Mouse (Mus musculus) midbrain, embryonic 15.5 days (tissue): ENCODE measurements at regions not wholly inside any gene's neighbourhood (a gene's known extent, or its start where the extent isn't known, plus 50 kb on each side); places are given as distances from the start of the nearest gene placed in this dataset.

Source experiments
- ATAC-seq: fragments of 200-750 bp; cut with Nextera tagmentation; replicated peaks from 2 replicates; pipeline ENCODE4 v1.8.0; 2017; ENCODE audit warnings: moderate TSS enrichment
- H3K27ac ChIP-seq: fragments of 300-500 bp; sonication (generic); 2 replicates; pipeline ENCODE4 v1.5.1; 2015; ENCODE audit warnings: mild to moderate bottlenecking, inconsistent platforms
- H3K27me3 ChIP-seq: fragments of 300-500 bp; sonication (generic); replicated peaks from 2 replicates; pipeline ENCODE4 v1.6.1; 2015; ENCODE audit warnings: inconsistent platforms
- H3K36me3 ChIP-seq: fragments of 300-500 bp; sonication (generic); replicated peaks from 2 replicates; pipeline ENCODE4 v1.6.1; 2015; ENCODE audit warnings: inconsistent platforms
- H3K4me1 ChIP-seq: fragments of 300-500 bp; sonication (generic); 2 replicates; pipeline ENCODE4 v1.6.1; 2015; ENCODE audit warnings: inconsistent platforms
- H3K4me2 ChIP-seq: fragments of 300-500 bp; sonication (generic); 2 replicates; pipeline ENCODE4 v1.6.1; 2015; ENCODE audit warnings: inconsistent platforms, mild to moderate bottlenecking, moderate library complexity
- H3K4me3 ChIP-seq: fragments of 300-500 bp; sonication (generic); 2 replicates; pipeline ENCODE4 v1.5.1; 2015; ENCODE audit warnings: mild to moderate bottlenecking, inconsistent platforms
- H3K9ac ChIP-seq: fragments of 300-500 bp; sonication (generic); 2 replicates; pipeline ENCODE4 v1.6.1; 2015; ENCODE audit warnings: mild to moderate bottlenecking, inconsistent platforms
- H3K9me3 ChIP-seq: fragments of 300-500 bp; sonication (generic); 2 replicates; pipeline ENCODE4 v1.6.1; 2016; ENCODE audit warnings: inconsistent platforms
- WGBS: fragments of 180-500 bp; shearing (Covaris S2); methylation state at CpG from one replicate; pipeline ENCODE4 v1.1.7; 2015; ENCODE audit warnings: mixed read lengths; 5-methylcytosine and 5-hydroxymethylcytosine counted together

DNA sequence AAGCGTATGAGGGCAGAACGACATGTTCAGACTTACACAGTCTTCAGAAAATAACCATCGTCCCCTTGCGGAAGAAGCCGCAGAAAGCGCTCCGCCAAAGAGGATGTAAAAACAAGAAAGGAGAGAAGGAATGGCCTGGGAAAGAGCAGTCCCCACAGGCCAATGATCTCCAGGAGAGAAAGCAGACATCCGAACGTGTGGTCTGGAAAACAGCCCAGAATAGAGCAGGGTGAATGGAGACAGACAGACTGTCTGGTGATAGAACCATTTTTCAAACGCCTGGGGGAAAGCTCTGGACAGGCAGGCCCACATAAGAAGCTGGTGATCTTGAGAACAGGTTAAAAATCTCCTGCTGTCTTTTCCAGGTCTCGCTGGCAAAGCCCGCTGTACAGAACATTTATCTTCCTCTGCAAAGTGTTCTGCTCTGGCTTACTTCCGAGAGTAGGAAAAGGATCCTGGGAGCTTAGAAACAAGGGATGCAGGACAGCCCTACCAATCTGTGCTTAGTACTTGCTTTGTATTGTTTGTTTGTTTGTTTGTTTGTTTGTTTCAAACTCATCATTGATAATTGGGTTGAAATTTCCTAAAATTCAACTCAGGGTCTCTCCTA lies 82.7 kb upstream of the Ift57 start:
- Histone ChIP-seq H3K4me3 (no peak overlapping the region), H3K4me2 (no peak overlapping the region), H3K27me3 (no peaks in the 10 kb centered on the region), H3K9me3 (no peaks in the 10 kb centered on the region), H3K27ac (no peak overlapping the region), H3K36me3 (no peaks in the 10 kb centered on the region), H3K9ac (no peak overlapping the region), H3K4me1 (no peaks in the 10 kb centered on the region)
- WGBS = 80% methylated on average over 13 of the region's 13 CpGs
- ATAC-seq = no peak

- H3K9me3 ChIP-seq = no peaks in the 10 kb centered on the region
- no peak overlapping the region for H3K27ac ChIP-seq
- no peak for ATAC-seq
- H3K4me2 ChIP-seq = no peak overlapping the region
- H3K4me3 ChIP-seq = no peak overlapping the region
- no peaks in the 10 kb centered on the region for H3K27me3 ChIP-seq
- H3K9ac ChIP-seq = no peak overlapping the region
- 94% methylated on average over 5 of the region's 5 CpGs for WGBS
- H3K36me3 ChIP-seq = no peaks in the 10 kb centered on the region
- H3K4me1 ChIP-seq = no peaks in the 10 kb centered on the region
These were observed 65.5 kb upstream of the Ift57 start for GRCm38 (mm10) chr16:49633502-49633901.

DNA sequence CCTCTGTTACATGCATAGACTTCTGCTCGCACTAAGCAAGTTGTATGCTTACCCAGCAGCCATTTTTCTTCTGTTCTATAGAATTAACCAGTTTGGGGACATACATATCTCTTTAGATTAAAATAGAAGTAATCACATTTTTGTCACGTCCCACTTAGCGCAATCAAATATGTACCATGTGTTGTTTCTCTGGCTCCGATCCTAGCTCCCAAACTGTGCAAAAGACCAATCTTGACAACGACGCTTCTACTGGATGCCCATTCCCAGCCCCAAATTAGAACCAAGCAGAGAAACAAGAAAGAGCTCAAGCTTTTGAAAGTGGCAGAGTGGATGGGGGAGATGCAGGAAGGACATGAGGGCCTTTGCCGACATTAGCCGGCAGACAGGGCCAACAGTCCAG lies 63.5 kb upstream of the Ift57 start:
- Histone ChIP-seq H3K36me3 (no peaks in the 10 kb centered on the region), H3K27me3 (no peaks in the 10 kb centered on the region), H3K9me3 (no peaks in the 10 kb centered on the region), H3K4me2 (no peak overlapping the region), H3K4me1 (no peaks in the 10 kb centered on the region), H3K27ac (no peak overlapping the region), H3K4me3 (no peak overlapping the region), H3K9ac (no peak overlapping the region)
- ATAC-seq = no peak
- WGBS = 95% methylated on average over 8 of the region's 8 CpGs

DNA sequence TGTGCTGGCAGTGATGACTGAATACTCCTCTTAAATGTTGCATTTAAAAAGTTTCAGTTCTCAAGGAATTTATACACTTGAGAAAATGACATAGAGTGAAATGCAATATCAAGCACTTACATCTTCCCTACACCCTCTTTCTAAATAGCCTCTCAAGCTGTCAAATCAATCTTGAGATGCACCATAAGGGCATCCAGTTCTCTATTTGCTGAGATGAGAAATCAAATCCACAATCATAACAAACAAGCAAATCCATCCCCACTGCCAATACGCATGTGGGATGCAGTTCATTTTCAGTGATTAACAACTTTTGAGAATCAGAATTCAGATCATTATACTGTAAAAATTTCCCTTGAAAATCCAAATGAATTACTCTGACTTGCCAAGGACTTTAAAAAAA lies 62.6 kb upstream of the Ift57 start:
- H3K9ac ChIP-seq = no peak overlapping the region
- H3K4me2 ChIP-seq = no peak overlapping the region
- H3K4me3 ChIP-seq = no peak overlapping the region
- 90% methylated on average over 1 of the region's 1 CpGs for WGBS
- no peak for ATAC-seq
- no peak overlapping the region for H3K27ac ChIP-seq
- no peaks in the 10 kb centered on the region for H3K9me3 ChIP-seq
- no peaks in the 10 kb centered on the region for H3K4me1 ChIP-seq
- no peaks in the 10 kb centered on the region for H3K36me3 ChIP-seq
- H3K27me3 ChIP-seq = no peaks in the 10 kb centered on the region

DNA sequence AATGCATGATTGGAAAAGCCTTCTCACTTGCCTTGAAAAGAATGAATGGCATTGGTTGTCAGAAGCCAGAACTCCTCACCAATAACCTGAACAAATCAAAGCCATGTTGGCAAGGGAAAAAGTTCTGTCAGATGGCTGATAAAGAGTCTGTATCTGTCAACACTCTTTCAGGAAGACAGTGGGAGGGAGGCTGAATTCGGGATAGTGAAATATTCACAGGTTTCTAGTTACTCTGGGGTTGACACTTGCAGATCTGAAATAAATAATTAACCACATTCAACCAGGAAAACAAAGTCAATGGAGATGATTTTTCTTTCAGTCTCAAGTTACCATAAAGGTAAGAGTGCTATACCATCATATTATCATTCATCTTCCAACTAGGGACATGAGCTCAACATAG lies 56.3 kb upstream of the Ift57 start:
- no peak overlapping the region for H3K4me2 ChIP-seq
- ATAC-seq = no peak
- no peaks in the 10 kb centered on the region for H3K36me3 ChIP-seq
- no peaks in the 10 kb centered on the region for H3K4me1 ChIP-seq
- H3K9me3 ChIP-seq = no peaks in the 10 kb centered on the region
- no peak overlapping the region for H3K27ac ChIP-seq
- no peak overlapping the region for H3K4me3 ChIP-seq
- no peaks in the 10 kb centered on the region for H3K27me3 ChIP-seq
- WGBS = 74% methylated on average over 1 of the region's 1 CpGs
- no peak overlapping the region for H3K9ac ChIP-seq

GRCm38 (mm10) chr16:49644416-49644815 lies 54.6 kb upstream of the Ift57 start:
- Histone ChIP-seq H3K4me2 (no peak overlapping the region), H3K4me3 (no peak overlapping the region), H3K27me3 (no peaks in the 10 kb centered on the region), H3K36me3 (no peaks in the 10 kb centered on the region), H3K27ac (no peak overlapping the region), H3K9me3 (no peaks in the 10 kb centered on the region), H3K4me1 (no peaks in the 10 kb centered on the region), H3K9ac (no peak overlapping the region)
- 94% methylated on average over 1 of the region's 1 CpGs for WGBS
- ATAC-seq = no peak

DNA sequence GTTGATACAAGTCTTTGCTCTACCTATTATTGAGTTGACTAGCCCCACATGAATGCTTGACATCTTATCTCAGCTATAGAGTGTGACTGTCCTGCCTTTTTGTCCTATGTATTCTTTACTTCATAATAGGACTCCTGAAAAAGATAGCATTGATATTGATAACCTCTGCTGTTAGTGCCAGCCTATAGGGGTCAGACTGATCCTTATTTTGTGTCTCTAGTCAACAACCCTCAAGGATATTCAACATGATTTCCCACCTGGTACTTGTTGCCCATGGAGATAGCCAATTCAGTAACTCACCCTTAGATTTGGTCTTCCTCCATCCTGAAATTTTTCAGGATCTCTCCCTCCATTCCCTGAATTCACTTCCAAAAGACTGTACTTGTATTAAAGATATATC lies 52.6 kb upstream of the Ift57 start:
- no peak overlapping the region for H3K27ac ChIP-seq
- H3K36me3 ChIP-seq = no peaks in the 10 kb centered on the region
- no peak overlapping the region for H3K4me3 ChIP-seq
- H3K9me3 ChIP-seq = no peaks in the 10 kb centered on the region
- H3K4me2 ChIP-seq = no peak overlapping the region
- H3K27me3 ChIP-seq = no peaks in the 10 kb centered on the region
- ATAC-seq = no peak
- no peak overlapping the region for H3K9ac ChIP-seq
- H3K4me1 ChIP-seq = no peaks in the 10 kb centered on the region
